Mouse (Mus musculus) left cerebral cortex, postnatal 25 days (tissue): ENCODE measurements around the gene Siva1. TPM values are rescaled to one million over a fixed set of nuclear protein-coding genes. Genes with fewer than 3 reads are reported as not detected.

Experiments
- DNase-seq, 2 experiments: peaks; one replicate each; pipeline ENCODE4 v3.0.0; 2022; ENCODE audit warnings: low spot score in 2 of 2, mixed read lengths in 1 of 2
- intact Hi-C: fragments of 180-260 bp; cut with DNase I; formaldehyde crosslinking; loops from one replicate; pipeline ENCODE4 v1.15.1; 2025
- microRNA-seq, 2 experiments: library from miRNA; unstranded; fragments of <30 nt; microRNA quantifications; one replicate each; pipeline ENCODE4 v1.2.0; 2022
- total RNA-seq, 2 experiments: library from RNA; stranded (reverse); gene quantifications; 2 replicates each; pipeline ENCODE4 v1.2.3; 2021

Siva1 gene
- total RNA-seq, 2 experiments from 2014 or later = 17.4 to 18.8 TPM

DNA sequence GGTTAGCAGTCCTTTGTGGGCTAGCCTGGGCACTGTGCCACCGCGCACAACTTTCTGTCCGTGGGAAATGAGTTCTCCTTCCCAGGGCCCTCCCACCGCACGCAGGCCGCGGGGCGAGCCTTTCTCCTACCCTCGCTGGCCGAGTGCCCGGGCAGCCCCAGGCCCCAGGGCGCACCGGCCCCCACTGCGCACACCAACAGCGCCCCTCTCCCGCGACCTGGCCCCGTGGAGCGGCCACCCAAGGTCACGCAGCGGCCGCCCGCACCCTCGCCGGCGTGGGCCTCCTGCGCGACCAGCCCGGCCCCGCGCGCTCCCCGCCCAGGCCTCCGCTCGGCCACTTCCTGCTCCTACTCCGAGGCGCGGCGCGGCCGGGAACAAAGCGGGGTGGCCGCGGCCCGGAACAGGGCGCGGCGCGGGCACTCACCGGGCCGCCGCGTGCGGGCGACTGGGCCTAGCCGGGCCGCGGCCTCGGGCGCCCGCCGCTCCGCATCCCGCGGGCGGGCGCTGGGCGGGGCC, 29.2 kb downstream of the Siva1 start:
- intact Hi-C loops = loop anchor here (2.0 kb wide), 1 partner anchor 49 kb away; no protein-coding TSS in a partner anchor
- peak; percentile 36 to 56 for DNase-seq

DNA sequence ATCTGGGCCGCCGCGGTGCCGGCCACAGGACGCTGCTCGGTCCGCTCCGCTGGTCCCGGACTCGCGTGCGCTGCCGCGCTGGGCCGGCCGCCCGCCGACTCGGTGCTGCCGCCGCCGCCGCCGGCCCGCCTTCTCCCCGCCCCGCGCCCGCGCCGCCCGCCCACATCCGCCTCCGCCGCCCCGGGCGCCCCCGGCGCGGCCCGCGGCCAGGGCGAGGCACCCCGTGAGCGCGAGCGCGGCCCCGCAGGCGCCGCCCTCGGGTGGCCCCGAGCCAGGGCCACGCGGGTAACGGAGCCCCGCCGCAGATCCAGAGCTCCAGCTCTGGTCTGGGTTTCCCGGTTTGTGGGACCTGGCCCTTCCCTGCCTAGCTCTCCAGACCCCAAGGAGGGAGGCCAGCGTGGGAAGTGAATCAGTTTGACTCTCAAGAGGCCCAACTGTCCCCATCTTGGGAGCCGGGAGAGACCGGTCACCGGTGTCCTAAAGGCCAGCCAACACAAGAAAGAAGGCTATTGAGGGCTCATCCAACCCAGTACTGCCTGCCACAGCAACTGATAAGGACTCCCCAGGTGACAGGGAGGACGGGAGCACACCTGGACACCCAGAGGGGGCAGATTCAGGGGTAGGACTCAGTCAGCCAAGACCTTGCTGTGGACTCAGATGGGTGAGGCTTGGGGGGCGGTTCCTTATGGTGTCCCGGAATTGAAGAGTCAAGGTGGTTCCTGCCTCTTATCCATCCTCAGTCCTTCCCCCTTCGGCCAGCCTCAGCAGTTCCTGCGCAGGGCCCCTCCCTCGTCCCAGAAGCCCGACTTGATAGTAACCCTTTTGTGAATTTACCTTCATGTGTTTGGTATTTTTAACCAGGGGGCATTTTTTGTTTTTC, 29.9 kb downstream of the Siva1 start, which contains the start of gene Akt1:
Gene Akt1 (minus strand): TSS at position 753 of the 880 bp plus-strand sequence.
- peak; percentile 34 to 45 for DNase-seq
- intact Hi-C loops = loop anchor here (1.0 to 2.0 kb wide), 2 partner anchors 21 to 48 kb away; no protein-coding TSS in a partner anchor

DNA sequence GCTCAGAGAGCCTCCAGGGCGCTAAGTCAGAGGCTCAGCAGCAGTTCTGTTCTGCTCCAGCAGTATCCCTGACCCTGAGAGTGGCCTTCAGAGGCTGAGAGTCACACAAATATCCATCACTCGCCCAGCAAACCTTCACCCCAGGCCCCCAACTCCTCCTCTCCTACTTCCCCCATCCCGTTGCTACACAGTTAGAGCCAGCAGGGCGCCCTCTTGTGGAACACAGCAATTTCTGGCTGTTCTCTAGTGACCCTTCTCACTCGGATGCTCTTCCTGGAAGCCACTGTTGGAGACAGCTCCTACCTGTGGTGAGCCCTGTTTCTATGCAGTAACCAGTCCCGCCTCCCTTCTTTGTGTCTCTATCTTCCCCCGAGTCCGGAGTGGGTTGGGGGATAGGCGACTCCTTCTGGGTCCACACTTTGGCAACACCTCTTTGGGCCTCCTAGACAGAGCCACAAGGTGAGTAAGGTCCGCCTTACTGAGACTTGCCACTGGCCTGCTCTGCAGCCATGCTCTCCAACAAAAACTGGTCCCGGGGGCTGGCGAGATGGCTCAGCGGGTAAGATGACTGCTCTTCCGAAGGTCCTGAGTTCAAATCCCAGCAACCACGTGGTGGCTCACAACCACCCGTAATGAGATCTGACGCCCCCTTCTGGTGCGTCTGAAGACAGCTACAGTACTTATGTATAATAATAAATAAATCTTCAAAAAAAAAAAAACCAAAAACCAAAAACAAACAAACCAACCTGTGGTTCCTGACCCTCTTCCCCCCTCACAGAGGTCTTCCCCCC, 31.0 kb downstream of the Siva1 start:
- intact Hi-C loops = loop anchor here (1.0 to 2.0 kb wide), 2 partner anchors 22 to 47 kb away; no protein-coding TSS in a partner anchor
- peak; percentile 78 to 83 for DNase-seq

- intact Hi-C loops = no loop called here
- DNase-seq = no peak
These were observed 32.6 kb downstream of the Siva1 start for GRCm38 (mm10) chr12:112677076-112677475.

GRCm38 (mm10) chr12:112677943-112678554, 33.6 kb downstream of the Siva1 start:
- intact Hi-C loops = no loop called here
- no peak for DNase-seq

GRCm38 (mm10) chr12:112678555-112679026, 34.1 kb downstream of the Siva1 start, which contains the start of gene Zbtb42:
Zbtb42 (plus strand) TSS chr12:112678828.
- intact Hi-C loops = no loop called here
- no peak for DNase-seq

- intact Hi-C loops = no loop called here
- no peak for DNase-seq
These were observed 34.8 kb downstream of the Siva1 start for GRCm38 (mm10) chr12:112679027-112679996.

GRCm38 (mm10) chr12:112683351-112683750, 38.9 kb downstream of the Siva1 start:
- peak in 1 of 2 experiments; percentile 66 for DNase-seq

GRCm38 (mm10) chr12:112688458-112688857, 44.0 kb downstream of the Siva1 start:
- no peak for DNase-seq
- intact Hi-C loops = no loop called here

More at GRCm38 (mm10) chr12:112683351-112683750, 38.9 kb downstream of the Siva1 start:
- intact Hi-C loops = no loop called here

DNA sequence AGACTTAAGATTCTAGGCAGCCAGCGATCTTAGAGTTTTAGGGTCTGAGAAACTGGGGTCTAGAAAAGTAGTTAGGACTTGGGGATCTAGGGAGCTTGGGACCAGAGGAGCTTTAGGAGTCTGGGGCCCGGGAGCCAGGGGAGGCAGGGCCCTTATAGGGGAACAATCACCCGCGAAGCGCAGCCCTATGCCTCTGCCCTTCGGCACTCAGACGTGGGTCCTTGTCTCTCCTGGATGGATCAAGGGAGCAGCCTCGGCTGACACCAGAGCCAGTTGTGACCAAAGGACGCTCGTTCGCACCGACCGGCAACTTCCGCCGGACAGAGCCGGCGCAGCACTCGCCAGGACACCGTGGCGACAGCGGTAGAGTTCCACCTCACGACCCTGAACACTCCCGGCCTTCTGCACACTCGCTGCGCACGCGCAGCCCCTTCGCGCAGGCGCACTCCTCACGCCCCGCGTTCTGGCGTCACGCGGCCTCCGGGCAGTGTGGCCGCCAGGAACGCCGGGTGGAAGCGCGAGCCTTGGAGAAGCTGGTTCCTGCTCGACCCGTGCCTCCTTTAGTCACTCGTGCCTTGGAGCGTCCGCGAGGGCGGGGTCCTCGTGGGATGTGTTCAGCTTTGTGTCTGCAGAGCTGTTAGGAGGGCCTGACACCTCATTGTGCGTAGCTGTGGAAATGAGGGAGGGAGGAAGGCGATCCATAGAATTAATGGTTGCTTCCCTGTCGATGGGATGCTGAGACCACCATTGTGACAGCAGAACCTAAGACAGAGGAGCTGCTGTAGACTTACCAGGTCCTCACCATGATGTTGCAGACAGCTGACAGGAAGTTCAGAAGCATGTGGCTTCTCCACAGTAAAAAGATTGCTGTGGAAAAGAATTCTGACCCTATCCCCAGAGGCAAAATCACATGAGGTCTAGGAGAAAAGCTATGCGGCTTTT, 49.0 kb downstream of the Siva1 start:
- peak; percentile 95 to 96 for DNase-seq
- intact Hi-C loops = no loop called here

- intact Hi-C loops = no loop called here
- peak in 1 of 2 experiments; percentile 50 for DNase-seq
These were observed 49.6 kb downstream of the Siva1 start for GRCm38 (mm10) chr12:112694127-112694475.

- DNase-seq = no peak
- intact Hi-C loops = no loop called here
These were observed 52.4 kb downstream of the Siva1 start for GRCm38 (mm10) chr12:112696806-112697425.

Small RNAs within 50 kb of the gene (microRNA-seq; reads per million reads assigned to microRNA genes)
- gene Mir6939 = 0.67 to 1.5 reads per million in 2 experiments

Other genes with a start within 250 kb of the Siva1 start
- under 1 TPM; 0.23 to 0.48 TPM for gene A530016L24Rik, start 155.2 kb upstream of the Siva1 start, total RNA-seq
- gene Tmem179, start 127.9 kb upstream of the Siva1 start, total RNA-seq = 100 to 1,000 TPM; 131 to 133 TPM
- gene Inf2, start 55.9 kb upstream of the Siva1 start, total RNA-seq = 100 to 1,000 TPM; 108 to 155 TPM
- 10 to 100 TPM; 16.4 to 18.2 TPM for gene Adssl1, start 24.6 kb upstream of the Siva1 start, total RNA-seq
- 100 to 1,000 TPM; 138 to 140 TPM for gene Akt1, start 30.2 kb downstream of the Siva1 start, total RNA-seq
- 1 to 10 TPM in 1 of 2 experiments, under 1 TPM in 1; 0.76 to 1.3 TPM for gene Zbtb42, start 34.1 kb downstream of the Siva1 start, total RNA-seq
- gene Cep170b, start 75.8 kb downstream of the Siva1 start, total RNA-seq = 100 to 1,000 TPM; 246 TPM
- 10 to 100 TPM in 1 of 2 experiments, 1 to 10 TPM in 1; 9.3 to 10.7 TPM for gene Pld4, start 116.0 kb downstream of the Siva1 start, total RNA-seq
- gene Ahnak2, start 158.0 kb downstream of the Siva1 start, total RNA-seq = 1 to 10 TPM; 5.3 to 5.5 TPM
- gene Clba1, start 164.3 kb downstream of the Siva1 start, total RNA-seq = 10 to 100 TPM; 17.1 to 17.7 TPM
- 10 to 100 TPM in 1 of 2 experiments, 1 to 10 TPM in 1; 9.5 to 10.6 TPM for gene Cdca4, start 184.7 kb downstream of the Siva1 start, total RNA-seq
- gene Gpr132, start 223.5 kb downstream of the Siva1 start, total RNA-seq = not detected